In genomic region chr10:81407539-81408423, GRCm38 (mm10) we compare ENCODE assay signal across 7 mouse cellular contexts. TPM values are rescaled to one million over a fixed set of nuclear protein-coding genes. Genes with fewer than 3 reads are reported as not detected.
DNase-seq lines count a peak whose midpoint lies in the region; ATAC-seq and TF ChIP-seq lines count a peak whose summit lies in the region.

No protein-coding gene starts in this region.

- peak; percentile 85 for ATAC-seq in G1E (ENCODE audit: extremely low read depth, insufficient number of reproducible peaks, low FRiP score, poor library complexity, severe bottlenecking)
- no peak for ATAC-seq in embryonic facial prominence, embryonic 11.5 days (replicated peaks; ENCODE audit: insufficient number of reproducible peaks, low FRiP score, low TSS enrichment, low read depth)
- ATAC-seq in heart, embryonic 15.5 days (replicated peaks; ENCODE audit: insufficient number of reproducible peaks, insufficient read depth, low FRiP score, low read depth) = 0 out of 2 replicates have a peak, but pooled peaks have one; percentile 15
- peak; percentile 16; the same call in 1 of the 2 replicates for ATAC-seq in kidney, postnatal 0 days (replicated peaks; ENCODE audit: low FRiP score, low read depth)
- peak; percentile 15 for ATAC-seq in lung, embryonic 14.5 days (ENCODE audit: insufficient read depth)
- no peak for ATAC-seq in neural tube, embryonic 15.5 days (ENCODE audit: low FRiP score)

- H3K9ac ChIP-seq in embryonic facial prominence, embryonic 11.5 days (replicated peaks; ENCODE audit: low read length) = peak overlapping the region; percentile 43; the same call in 1 of the 2 replicates
- H3K9ac ChIP-seq in heart, embryonic 15.5 days = peak overlapping the region; percentile 5; the same call in 1 of the 2 replicates
- H3K9ac ChIP-seq in kidney, postnatal 0 days (ENCODE audit: low read depth, low read length) = no peak overlapping the region
- H3K9ac ChIP-seq in lung, embryonic 14.5 days = peak overlapping the region; percentile 38; the same call in 1 of the 2 replicates
- 0 out of 2 replicates have a peak overlapping the region, but pooled peaks have one; percentile 23 for H3K9ac ChIP-seq in neural tube, embryonic 15.5 days (replicated peaks)

- peaks cover 33% of the 10 kb centered on the region; the same call in 1 of the 2 replicates for H3K27me3 ChIP-seq in G1E (ENCODE audit: insufficient read depth, low read length)
- H3K27me3 ChIP-seq in embryonic facial prominence, embryonic 11.5 days (ENCODE audit: control insufficient read depth, insufficient read depth, low read length) = peaks cover 2% of the 10 kb centered on the region; the same call in 1 of the 2 replicates
- no peaks in the 10 kb centered on the region for H3K27me3 ChIP-seq in heart, embryonic 15.5 days
- no peaks in the 10 kb centered on the region for H3K27me3 ChIP-seq in kidney, postnatal 0 days (ENCODE audit: insufficient read depth, low read length)
- no peaks in the 10 kb centered on the region for H3K27me3 ChIP-seq in lung, embryonic 14.5 days (ENCODE audit: insufficient read depth, low read length)
- H3K27me3 ChIP-seq in neural tube, embryonic 15.5 days (replicated peaks) = peaks cover 11% of the 10 kb centered on the region

- H3K4me2 ChIP-seq in embryonic facial prominence, embryonic 11.5 days (ENCODE audit: low read depth, low read length) = peak overlapping the region; percentile 43
- H3K4me2 ChIP-seq in heart, embryonic 15.5 days = peak overlapping the region; percentile 51
- peak overlapping the region; percentile 30; the same call in 1 of the 2 replicates for H3K4me2 ChIP-seq in kidney, postnatal 0 days (ENCODE audit: low read length)
- H3K4me2 ChIP-seq in lung, embryonic 14.5 days = peak overlapping the region; percentile 56
- H3K4me2 ChIP-seq in neural tube, embryonic 15.5 days = peak overlapping the region; percentile 38

- H3K9me3 ChIP-seq in G1E (replicated peaks) = no peaks in the 10 kb centered on the region
- H3K9me3 ChIP-seq in embryonic facial prominence, embryonic 11.5 days (replicated peaks; ENCODE audit: control insufficient read depth, low read length) = no peaks in the 10 kb centered on the region
- no peaks in the 10 kb centered on the region for H3K9me3 ChIP-seq in heart, embryonic 15.5 days (replicated peaks)
- no peaks in the 10 kb centered on the region for H3K9me3 ChIP-seq in kidney, postnatal 0 days (replicated peaks; ENCODE audit: low read length)
- no peaks in the 10 kb centered on the region for H3K9me3 ChIP-seq in lung, embryonic 14.5 days (ENCODE audit: low read depth, low read length)
- no peaks in the 10 kb centered on the region for H3K9me3 ChIP-seq in neural tube, embryonic 15.5 days (replicated peaks)

- TF ChIP-seq CTCF in G1E (IDR thresholded peaks at IDR 0.05; ENCODE audit: low read depth, low read length) = no peak
- no peak for TF ChIP-seq CTCF in kidney, postnatal 0 days (IDR thresholded peaks at IDR 0.05; ENCODE audit: low read depth)
- TF ChIP-seq CTCF in lung, embryonic 14.5 days (IDR thresholded peaks at IDR 0.05; ENCODE audit: low read depth) = no peak; the same call in 1 of the 2 replicates

- no peak overlapping the region for H3K27ac ChIP-seq in embryonic facial prominence, embryonic 11.5 days (replicated peaks; ENCODE audit: low read depth, low read length)
- H3K27ac ChIP-seq in heart, embryonic 15.5 days = peak overlapping the region; percentile 98
- H3K27ac ChIP-seq in kidney, postnatal 0 days = peak overlapping the region; percentile 69; the same call in 1 of the 2 replicates
- peak overlapping the region; percentile 46; the same call in 1 of the 2 replicates for H3K27ac ChIP-seq in lung, embryonic 14.5 days (ENCODE audit: low read depth)
- peak overlapping the region; percentile 23; the same call in 1 of the 2 replicates for H3K27ac ChIP-seq in neural tube, embryonic 15.5 days (replicated peaks)

- WGBS in embryonic facial prominence, embryonic 11.5 days = 19% methylated on average over 31 of the region's 31 CpGs
- 20% methylated on average over 31 of the region's 31 CpGs for WGBS in heart, embryonic 15.5 days
- WGBS in kidney, postnatal 0 days = 31% methylated on average over 31 of the region's 31 CpGs
- WGBS in lung, embryonic 14.5 days = 23% methylated on average over 31 of the region's 31 CpGs
- 32% methylated on average over 31 of the region's 31 CpGs for WGBS in neural tube, embryonic 15.5 days

- peaks cover 44% of the 10 kb centered on the region for H3K36me3 ChIP-seq in G1E (replicated peaks)
- H3K36me3 ChIP-seq in embryonic facial prominence, embryonic 11.5 days (replicated peaks; ENCODE audit: control insufficient read depth, insufficient read depth, low read depth, low read length) = no peaks in the 10 kb centered on the region; the same call in 1 of the 2 replicates
- H3K36me3 ChIP-seq in heart, embryonic 15.5 days = peaks cover 22% of the 10 kb centered on the region
- H3K36me3 ChIP-seq in kidney, postnatal 0 days (ENCODE audit: insufficient read depth, low read length) = peaks cover 29% of the 10 kb centered on the region
- peaks cover 72% of the 10 kb centered on the region for H3K36me3 ChIP-seq in lung, embryonic 14.5 days (ENCODE audit: insufficient read depth)
- H3K36me3 ChIP-seq in neural tube, embryonic 15.5 days = peaks cover 42% of the 10 kb centered on the region

- H3K4me1 ChIP-seq in G1E (ENCODE audit: insufficient read depth, low read depth, low read length) = peaks cover 93% of the 10 kb centered on the region
- H3K4me1 ChIP-seq in embryonic facial prominence, embryonic 11.5 days (ENCODE audit: control insufficient read depth, insufficient read depth, low read length) = peaks cover 21% of the 10 kb centered on the region
- peaks cover 88% of the 10 kb centered on the region for H3K4me1 ChIP-seq in heart, embryonic 15.5 days (replicated peaks)
- peaks cover 48% of the 10 kb centered on the region for H3K4me1 ChIP-seq in kidney, postnatal 0 days (replicated peaks; ENCODE audit: insufficient read depth, low read length)
- H3K4me1 ChIP-seq in lung, embryonic 14.5 days (ENCODE audit: insufficient read depth) = peaks cover 45% of the 10 kb centered on the region
- H3K4me1 ChIP-seq in neural tube, embryonic 15.5 days = peaks cover 67% of the 10 kb centered on the region

- H3K4me3 ChIP-seq in G1E (ENCODE audit: low read depth, low read length) = peak overlapping the region; percentile 63; the same call in 1 of the 2 replicates
- H3K4me3 ChIP-seq in embryonic facial prominence, embryonic 11.5 days (ENCODE audit: low read depth, low read length) = peak overlapping the region; percentile 21; the same call in 1 of the 2 replicates
- H3K4me3 ChIP-seq in heart, embryonic 15.5 days = peak overlapping the region; percentile 31
- H3K4me3 ChIP-seq in kidney, postnatal 0 days (replicated peaks; ENCODE audit: low read depth, low read length) = no peak overlapping the region
- peak overlapping the region; percentile 27 for H3K4me3 ChIP-seq in lung, embryonic 14.5 days (ENCODE audit: low read depth, low read length)
- H3K4me3 ChIP-seq in neural tube, embryonic 15.5 days (replicated peaks) = peak overlapping the region; percentile 4; the same call in 1 of the 2 replicates

- peak; percentile 84 for DNase-seq in G1E (ENCODE audit: low spot score)
- DNase-seq in adrenal gland, postnatal 10 days = peak; percentile 88
- DNase-seq in embryonic facial prominence, embryonic 11.5 days (ENCODE audit: low spot score) = peak; percentile 66
- DNase-seq in kidney, postnatal 0 days (ENCODE audit: low spot score) = peak; percentile 79
- peak; percentile 94 for DNase-seq in lung, embryonic 14.5 days

RNA-seq across cellular contexts. Expression of gene Smim24, which starts 14.9 kb away (rescaled TPM):
- 6.5 and 13.8 TPM in 2 replicates for total RNA-seq in G1E (2014; fragmentation: Nextera tagmentation)
- 1.9 and 3.5 TPM in 2 replicates for total RNA-seq in G1E (2017)
- polyA plus RNA-seq in G1E (2012) = 1.6 and 1.8 TPM in 2 replicates
- total RNA-seq in adrenal gland, postnatal 10 days (2021) = 1 to 10 TPM; 1.2 to 1.6 TPM
- polyA plus RNA-seq in embryonic facial prominence, embryonic 11.5 days (2014; fragmentation: Nextera tagmentation; extraction: Ambion mirVana) = 3.4 and 4.1 TPM in 2 replicates
- polyA plus RNA-seq in heart, embryonic 15.5 days (2015; fragmentation: Nextera tagmentation; extraction: Ambion mirVana) = 3.9 and 4.1 TPM in 2 replicates
- polyA plus RNA-seq in kidney, postnatal 0 days (2015; fragmentation: Nextera tagmentation; extraction: Ambion mirVana) = 62.4 and 68.6 TPM in 2 replicates
- 2.8 and 3.3 TPM in 2 replicates for polyA plus RNA-seq in lung, embryonic 14.5 days (2014; fragmentation: Nextera tagmentation; extraction: Ambion mirVana)
- 2.5 and 9.3 TPM in 2 replicates for polyA plus RNA-seq in neural tube, embryonic 15.5 days (2015; fragmentation: Nextera tagmentation; extraction: Ambion mirVana)

RNA-seq across cellular contexts. Expression of gene Gm48552, which starts 19.0 kb away (rescaled TPM):
- total RNA-seq in G1E (2014; fragmentation: Nextera tagmentation) (1.2 and 3.1 TPM in 2 replicates), G1E (2017) (0.38 and 0.93 TPM in 2 replicates)
- polyA plus RNA-seq in G1E (2012) = 7.2 and 7.4 TPM in 2 replicates
- total RNA-seq in adrenal gland, postnatal 10 days (2021) = 1 to 10 TPM in 1 of 2 experiments, under 1 TPM in 1; 0.45 to 1.9 TPM
- polyA plus RNA-seq in embryonic facial prominence, embryonic 11.5 days (2014; fragmentation: Nextera tagmentation; extraction: Ambion mirVana) = 0.63 TPM in 1 of 2 replicates, not detected in the other
- 0.84 and 0.91 TPM in 2 replicates for polyA plus RNA-seq in heart, embryonic 15.5 days (2015; fragmentation: Nextera tagmentation; extraction: Ambion mirVana)
- 0.82 and 1.9 TPM in 2 replicates for polyA plus RNA-seq in kidney, postnatal 0 days (2015; fragmentation: Nextera tagmentation; extraction: Ambion mirVana)
- 1.3 and 1.4 TPM in 2 replicates for polyA plus RNA-seq in lung, embryonic 14.5 days (2014; fragmentation: Nextera tagmentation; extraction: Ambion mirVana)
- 3.4 and 3.6 TPM in 2 replicates for polyA plus RNA-seq in neural tube, embryonic 15.5 days (2015; fragmentation: Nextera tagmentation; extraction: Ambion mirVana)

RNA-seq across cellular contexts. Expression of gene Gm48551, which starts 23.5 kb away (rescaled TPM):
- total RNA-seq in G1E (2014; fragmentation: Nextera tagmentation) = 1.1 TPM in 1 of 2 replicates, not detected in the other
- 2.6 and 4.1 TPM in 2 replicates for total RNA-seq in G1E (2017)
- polyA plus RNA-seq in G1E (2012) = 0.72 and 1.3 TPM in 2 replicates
- total RNA-seq in adrenal gland, postnatal 10 days (2021) = 1 to 10 TPM; 1.1 to 1.6 TPM
- 2.5 and 4.1 TPM in 2 replicates for polyA plus RNA-seq in embryonic facial prominence, embryonic 11.5 days (2014; fragmentation: Nextera tagmentation; extraction: Ambion mirVana)
- polyA plus RNA-seq in heart, embryonic 15.5 days (2015; fragmentation: Nextera tagmentation; extraction: Ambion mirVana) = 2.2 and 2.3 TPM in 2 replicates
- polyA plus RNA-seq in kidney, postnatal 0 days (2015; fragmentation: Nextera tagmentation; extraction: Ambion mirVana) = 1.9 and 2.1 TPM in 2 replicates
- polyA plus RNA-seq in lung, embryonic 14.5 days (2014; fragmentation: Nextera tagmentation; extraction: Ambion mirVana) = 2.8 and 3.8 TPM in 2 replicates
- 5.7 and 7.2 TPM in 2 replicates for polyA plus RNA-seq in neural tube, embryonic 15.5 days (2015; fragmentation: Nextera tagmentation; extraction: Ambion mirVana)

RNA-seq across cellular contexts. Expression of gene Dohh, which starts 23.6 kb away (rescaled TPM):
- total RNA-seq in G1E (2014; fragmentation: Nextera tagmentation) (9.6 and 11.9 TPM in 2 replicates), G1E (2017) (60.4 and 69.7 TPM in 2 replicates)
- polyA plus RNA-seq in G1E (2012) = 186 and 220 TPM in 2 replicates
- 10 to 100 TPM; 52.8 to 54.2 TPM for total RNA-seq in adrenal gland, postnatal 10 days (2021)
- polyA plus RNA-seq in embryonic facial prominence, embryonic 11.5 days (2014; fragmentation: Nextera tagmentation; extraction: Ambion mirVana) = 45.0 and 52.5 TPM in 2 replicates
- polyA plus RNA-seq in heart, embryonic 15.5 days (2015; fragmentation: Nextera tagmentation; extraction: Ambion mirVana) = 65.2 and 79.9 TPM in 2 replicates
- polyA plus RNA-seq in kidney, postnatal 0 days (2015; fragmentation: Nextera tagmentation; extraction: Ambion mirVana) = 74.3 and 80.6 TPM in 2 replicates
- polyA plus RNA-seq in lung, embryonic 14.5 days (2014; fragmentation: Nextera tagmentation; extraction: Ambion mirVana) = 57.5 and 67.0 TPM in 2 replicates
- 101 TPM in 2 replicates for polyA plus RNA-seq in neural tube, embryonic 15.5 days (2015; fragmentation: Nextera tagmentation; extraction: Ambion mirVana)

RNA-seq across cellular contexts. Expression of gene Fzr1, which starts 29.5 kb away (rescaled TPM):
- 29.7 and 65.2 TPM in 2 replicates for total RNA-seq in G1E (2014; fragmentation: Nextera tagmentation)
- 15.8 and 22.8 TPM in 2 replicates for total RNA-seq in G1E (2017)
- 88.9 and 96.2 TPM in 2 replicates for polyA plus RNA-seq in G1E (2012)
- 10 to 100 TPM; 42.1 to 51.7 TPM for total RNA-seq in adrenal gland, postnatal 10 days (2021)
- 92.1 and 95.0 TPM in 2 replicates for polyA plus RNA-seq in embryonic facial prominence, embryonic 11.5 days (2014; fragmentation: Nextera tagmentation; extraction: Ambion mirVana)
- 66.5 and 84.1 TPM in 2 replicates for polyA plus RNA-seq in heart, embryonic 15.5 days (2015; fragmentation: Nextera tagmentation; extraction: Ambion mirVana)
- 67.5 and 70.6 TPM in 2 replicates for polyA plus RNA-seq in kidney, postnatal 0 days (2015; fragmentation: Nextera tagmentation; extraction: Ambion mirVana)
- polyA plus RNA-seq in lung, embryonic 14.5 days (2014; fragmentation: Nextera tagmentation; extraction: Ambion mirVana) = 109 and 116 TPM in 2 replicates
- polyA plus RNA-seq in neural tube, embryonic 15.5 days (2015; fragmentation: Nextera tagmentation; extraction: Ambion mirVana) = 132 and 146 TPM in 2 replicates

Comparison
In these comparisons a context has a peak if more than half of its experiments do, and no peak if none do; other contexts are left out.
1. ATAC-seq: peak in G1E (single experiment), heart, embryonic 15.5 days (single experiment), kidney, postnatal 0 days (single experiment) and lung, embryonic 14.5 days (single experiment); none in embryonic facial prominence, embryonic 11.5 days (single experiment) and neural tube, embryonic 15.5 days (single experiment).
2. Peak in every context shown above with its lines, with median percentiles within 50 percentile points of each other: DNase-seq and H3K4me2 ChIP-seq.